Mouse (Mus musculus) heart, postnatal 4 days (tissue): ENCODE measurements around the gene Rtn4. TPM values are rescaled to one million over a fixed set of nuclear protein-coding genes. Genes with fewer than 3 reads are reported as not detected.
"Not testable (repeated sequence)": the region's sequence is repeated elsewhere in the genome, so short reads cannot be mapped to it uniquely, and the experiment has no call there.

Experiments used
- DNase-seq: peaks from one replicate; pipeline ENCODE4 v3.0.0; 2021
- total RNA-seq, 2 experiments: library from RNA; stranded (reverse); gene quantifications; 2 replicates each; pipeline ENCODE4 v1.2.3; 2021

The Rtn4 gene
- total RNA-seq = 100 to 1,000 TPM; 231 to 239 TPM

GRCm38 (mm10) chr11:29692683-29693272 lies at the start of gene Rtn4:
Gene Rtn4 (plus strand): TSS chr11:29692947.
- DNase-seq = peak; percentile 98

- no peak for DNase-seq
Measured at GRCm38 (mm10) chr11:29644421-29644820, 48.3 kb upstream of the Rtn4 start.

- no peak for DNase-seq
Measured at GRCm38 (mm10) chr11:29645411-29646066, 47.2 kb upstream of the Rtn4 start.

GRCm38 (mm10) chr11:29647568-29648319 lies 45.0 kb upstream of the Rtn4 start:
- no peak for DNase-seq

GRCm38 (mm10) chr11:29655381-29655780 lies 37.4 kb upstream of the Rtn4 start:
- DNase-seq = not testable (repeated sequence)

- DNase-seq = no peak
Measured at GRCm38 (mm10) chr11:29660740-29661139, 32.0 kb upstream of the Rtn4 start.

GRCm38 (mm10) chr11:29667634-29668033 lies 25.1 kb upstream of the Rtn4 start:
- DNase-seq = no peak

- DNase-seq = no peak
Measured at GRCm38 (mm10) chr11:29669706-29670105, 23.0 kb upstream of the Rtn4 start.

- no peak for DNase-seq
Measured at GRCm38 (mm10) chr11:29673359-29673758, 19.4 kb upstream of the Rtn4 start.

- DNase-seq = no peak
Measured at GRCm38 (mm10) chr11:29676718-29677117, 16.0 kb upstream of the Rtn4 start.

- DNase-seq = no peak
Measured at GRCm38 (mm10) chr11:29679942-29680341, 12.8 kb upstream of the Rtn4 start.

- no peak for DNase-seq
Measured at GRCm38 (mm10) chr11:29680771-29681170, 12.0 kb upstream of the Rtn4 start.

- no peak for DNase-seq
Measured at GRCm38 (mm10) chr11:29684272-29684671, 8.5 kb upstream of the Rtn4 start.

GRCm38 (mm10) chr11:29686176-29686575 lies 6.6 kb upstream of the Rtn4 start:
- no peak for DNase-seq

GRCm38 (mm10) chr11:29691556-29691955 lies 1.2 kb upstream of the Rtn4 start:
- no peak for DNase-seq

- peak; percentile 29 for DNase-seq
Measured at GRCm38 (mm10) chr11:29692111-29692682, 550 bp upstream of the Rtn4 start.

GRCm38 (mm10) chr11:29693576-29694410 lies 1.0 kb downstream of the Rtn4 start:
- DNase-seq = peak; percentile 91

- no peak for DNase-seq
Measured at GRCm38 (mm10) chr11:29694754-29695153, 2.0 kb downstream of the Rtn4 start.

- peak; percentile 19 for DNase-seq
Measured at GRCm38 (mm10) chr11:29702721-29703120, 10.0 kb downstream of the Rtn4 start.

- no peak for DNase-seq
Measured at GRCm38 (mm10) chr11:29705263-29705662, 12.5 kb downstream of the Rtn4 start.

- no peak for DNase-seq
Measured at GRCm38 (mm10) chr11:29706845-29707244, 14.1 kb downstream of the Rtn4 start.

- no peak for DNase-seq
Measured at GRCm38 (mm10) chr11:29709512-29709911, 16.8 kb downstream of the Rtn4 start.
